7 mouse cellular contexts compared by ENCODE assay signal in genomic region chr7:143822375-143823265, GRCm38 (mm10). TPM values are rescaled to one million over a fixed set of nuclear protein-coding genes. Genes with fewer than 3 reads are reported as not detected.
DNase-seq lines count a peak whose midpoint lies in the region; ATAC-seq lines count a peak whose summit lies in the region.

TSS of gene Nadsyn1 (minus strand) at chr7:143822849.
TSS of gene Dhcr7 (plus strand) at chr7:143823145.

- ATAC-seq in intestine, embryonic 16.5 days = peak; percentile 97
- ATAC-seq in midbrain, embryonic 11.5 days (ENCODE audit: low FRiP score) = peak; percentile 98

- H3K27ac ChIP-seq in intestine, embryonic 16.5 days (ENCODE audit: low read length) = peak within 1 kb of the TSS; percentile 79
- no peak within 1 kb of the TSS for H3K27ac ChIP-seq in midbrain, embryonic 11.5 days (ENCODE audit: low read depth, low read length)

- peak; percentile 100 for DNase-seq in adrenal gland, adult 2 months
- DNase-seq in embryo, embryonic 11.5 days (ENCODE audit: low read depth, low spot score) = peak; percentile 98
- peak; percentile 99 for DNase-seq in gastrocnemius, postnatal 4 days (ENCODE audit: low spot score in 2 of 2)
- peak; percentile 99 for DNase-seq in left cerebral cortex, postnatal 36 days (ENCODE audit: low spot score in 2 of 2)
- DNase-seq in midbrain, embryonic 11.5 days (ENCODE audit: low spot score, missing footprints) = peak; percentile 99
- peak; percentile 99 for DNase-seq in skeletal muscle tissue, adult 2 months (ENCODE audit: low read depth, low spot score)

- H3K4me1 ChIP-seq in intestine, embryonic 16.5 days (ENCODE audit: control insufficient read depth, insufficient read depth, low read length) = peaks cover 13% of the 10 kb centered on the region
- peaks cover 9% of the 10 kb centered on the region for H3K4me1 ChIP-seq in midbrain, embryonic 11.5 days (ENCODE audit: control insufficient read depth, insufficient read depth, low read length)

- no peaks in the 10 kb centered on the region for H3K9me3 ChIP-seq in intestine, embryonic 16.5 days (ENCODE audit: control insufficient read depth, low read length)
- H3K9me3 ChIP-seq in midbrain, embryonic 11.5 days (ENCODE audit: control insufficient read depth, low read length) = no peaks in the 10 kb centered on the region

- H3K9ac ChIP-seq in intestine, embryonic 16.5 days (ENCODE audit: low read depth, low read length) = peak within 1 kb of the TSS; percentile 81
- peak within 1 kb of the TSS; percentile 68 for H3K9ac ChIP-seq in midbrain, embryonic 11.5 days (ENCODE audit: low read length)

- peak within 1 kb of the TSS; percentile 74 for H3K4me2 ChIP-seq in intestine, embryonic 16.5 days (ENCODE audit: low read depth, low read length)
- peak within 1 kb of the TSS; percentile 54 for H3K4me2 ChIP-seq in midbrain, embryonic 11.5 days

- peak within 1 kb of the TSS; percentile 71 for H3K4me3 ChIP-seq in intestine, embryonic 16.5 days (ENCODE audit: low read length)
- H3K4me3 ChIP-seq in midbrain, embryonic 11.5 days (ENCODE audit: low read depth, low read length) = peak within 1 kb of the TSS; percentile 57

- peaks cover 4% of the 10 kb centered on the region; the same call in 1 of the 2 replicates for H3K36me3 ChIP-seq in intestine, embryonic 16.5 days (ENCODE audit: control insufficient read depth, insufficient read depth, low read length)
- no peaks in the 10 kb centered on the region for H3K36me3 ChIP-seq in midbrain, embryonic 11.5 days (ENCODE audit: control insufficient read depth, insufficient read depth, low read length)

- H3K27me3 ChIP-seq in intestine, embryonic 16.5 days (replicated peaks; ENCODE audit: control insufficient read depth, insufficient read depth, low read length) = no peaks in the 10 kb centered on the region
- H3K27me3 ChIP-seq in midbrain, embryonic 11.5 days (ENCODE audit: control insufficient read depth, insufficient read depth, low read length) = no peaks in the 10 kb centered on the region

- intact Hi-C loops in left cerebral cortex, postnatal 36 days (cut with DNase I) = no loop called here

- under 1% methylated on average over 40 of the region's 40 CpGs for WGBS in intestine, embryonic 16.5 days
- WGBS in midbrain, embryonic 11.5 days = under 1% methylated on average over 40 of the region's 40 CpGs

RNA-seq across cellular contexts. Expression of gene Nadsyn1, which starts in this region (rescaled TPM):
- total RNA-seq in adrenal gland, adult 2 months (2021) = 10 to 100 TPM in 1 of 2 experiments, 1 to 10 TPM in 1; 7.8 to 11.6 TPM
- polyA plus RNA-seq in adrenal gland, adult 2 months (2012; rRNA removed) = 9.0 and 9.1 TPM in 2 replicates
- 1 to 10 TPM; 5.1 to 5.9 TPM for total RNA-seq in gastrocnemius, postnatal 4 days (2021)
- 25.4 and 29.4 TPM in 2 replicates for polyA plus RNA-seq in intestine, embryonic 16.5 days (2015; fragmentation: Nextera tagmentation; extraction: Ambion mirVana)
- total RNA-seq in left cerebral cortex, postnatal 36 days (2021) = 1 to 10 TPM; 5.1 to 7.1 TPM
- 7.9 and 8.3 TPM in 2 replicates for polyA plus RNA-seq in midbrain, embryonic 11.5 days (2014; fragmentation: Nextera tagmentation; extraction: Ambion mirVana)

RNA-seq across cellular contexts. Expression of gene Dhcr7, which starts in this region (rescaled TPM):
- total RNA-seq in adrenal gland, adult 2 months (2021) = 100 to 1,000 TPM; 689 to 950 TPM
- 917 and 1,241 TPM in 2 replicates for polyA plus RNA-seq in adrenal gland, adult 2 months (2012; rRNA removed)
- 10 to 100 TPM; 16.7 to 18.6 TPM for total RNA-seq in gastrocnemius, postnatal 4 days (2021)
- polyA plus RNA-seq in intestine, embryonic 16.5 days (2015; fragmentation: Nextera tagmentation; extraction: Ambion mirVana) = 98.0 and 105 TPM in 2 replicates
- total RNA-seq in left cerebral cortex, postnatal 36 days (2021) = 10 to 100 TPM; 38.3 to 42.2 TPM
- polyA plus RNA-seq in midbrain, embryonic 11.5 days (2014; fragmentation: Nextera tagmentation; extraction: Ambion mirVana) = 88.7 and 89.8 TPM in 2 replicates

Comparison
In these comparisons a context has a peak if more than half of its experiments do, and no peak if none do; other contexts are left out.
1. RNA of gene Dhcr7 (total RNA-seq): 689 to 950 TPM in adrenal gland, adult 2 months; 38.3 to 42.2 TPM in left cerebral cortex, postnatal 36 days and 16.7 to 18.6 TPM in gastrocnemius, postnatal 4 days; every median in the first group is over 10 times any median in the second.
2. Peak in every context shown above with its lines, with median percentiles within 50 percentile points of each other: DNase-seq.